ENCODE assay signal across 8 mouse cellular contexts in genomic region chr19:50184901-50185623, GRCm38 (mm10).
DNase-seq lines count a peak whose midpoint lies in the region; ATAC-seq lines count a peak whose summit lies in the region.

No protein-coding gene starts in this region.

- peak; percentile 86 for DNase-seq in intestine, embryonic 14.5 days (ENCODE audit: low spot score)
- DNase-seq in ZHBTc4 (ENCODE audit: low read depth, low spot score): peak; percentile 78
- DNase-seq in embryo, embryonic 9.5 days (ENCODE audit: extremely low spot score): peak; percentile 58
- DNase-seq in heart, postnatal 4 days: peak; percentile 59
- DNase-seq in left cerebral cortex, adult 8-10 months (ENCODE audit: low spot score in 2 of 2): peak; percentile 20 to 44
- peak; percentile 1 for DNase-seq in naive thymus-derived CD4-positive, alpha-beta T cell, adult 2 months (ENCODE audit: low read depth)

- no peak overlapping the region for H3K9ac ChIP-seq in intestine, embryonic 14.5 days (ENCODE audit: low read length)
- H3K9ac ChIP-seq in intestine, embryonic 15.5 days: no peak overlapping the region

- no peaks in the 10 kb centered on the region for H3K9me3 ChIP-seq in intestine, embryonic 14.5 days (ENCODE audit: control insufficient read depth, low read length)
- no peaks in the 10 kb centered on the region for H3K9me3 ChIP-seq in intestine, embryonic 15.5 days

- no peak overlapping the region for H3K27ac ChIP-seq in intestine, embryonic 14.5 days (ENCODE audit: low read depth)
- H3K27ac ChIP-seq in intestine, embryonic 15.5 days: no peak overlapping the region

- H3K4me2 ChIP-seq in intestine, embryonic 14.5 days (ENCODE audit: low read length): no peak overlapping the region
- no peak overlapping the region for H3K4me2 ChIP-seq in intestine, embryonic 15.5 days (replicated peaks)

- no peaks in the 10 kb centered on the region for H3K4me1 ChIP-seq in intestine, embryonic 14.5 days (replicated peaks; ENCODE audit: control insufficient read depth, insufficient read depth, low read length)
- no peaks in the 10 kb centered on the region for H3K4me1 ChIP-seq in intestine, embryonic 15.5 days (replicated peaks)

- H3K4me3 ChIP-seq in intestine, embryonic 14.5 days (ENCODE audit: low read depth, low read length): no peak overlapping the region
- H3K4me3 ChIP-seq in intestine, embryonic 15.5 days (replicated peaks): no peak overlapping the region

- no peaks in the 10 kb centered on the region for H3K27me3 ChIP-seq in intestine, embryonic 14.5 days (replicated peaks; ENCODE audit: control insufficient read depth, insufficient read depth, low read length)
- H3K27me3 ChIP-seq in intestine, embryonic 15.5 days (replicated peaks): no peaks in the 10 kb centered on the region

- no peaks in the 10 kb centered on the region for H3K36me3 ChIP-seq in intestine, embryonic 14.5 days (ENCODE audit: control insufficient read depth, insufficient read depth, low read length)
- H3K36me3 ChIP-seq in intestine, embryonic 15.5 days: no peaks in the 10 kb centered on the region

- no peak for ATAC-seq in intestine, embryonic 14.5 days (replicated peaks; ENCODE audit: low FRiP score, low TSS enrichment, low read depth)
- no peak for ATAC-seq in intestine, embryonic 15.5 days
- ATAC-seq in erythroid progenitor cell, adult 5-6 weeks (replicated peaks; ENCODE audit: low FRiP score, poor library complexity, severe bottlenecking): no peak

- 50% methylated on average over 21 of the region's 21 CpGs for WGBS in intestine, embryonic 14.5 days
- 54% methylated on average over 21 of the region's 21 CpGs for WGBS in intestine, embryonic 15.5 days

Comparison
In these comparisons a context has a peak if more than half of its experiments do, and no peak if none do; other contexts are left out.
1. DNase-seq: peak in every context shown above with its lines; median percentile 86 in intestine, embryonic 14.5 days; 78 in ZHBTc4; 59 in heart, postnatal 4 days; 58 in embryo, embryonic 9.5 days; 32 in left cerebral cortex, adult 8-10 months; 1 in naive thymus-derived CD4-positive, alpha-beta T cell, adult 2 months.